Mouse (Mus musculus) stomach, postnatal 0 days (tissue): ENCODE data around the gene Gm17720. TPM values are rescaled to one million over a fixed set of nuclear protein-coding genes. Genes with fewer than 3 reads are reported as not detected.

ENCODE experiments used
- ATAC-seq: fragments of 200-750 bp; cut with Nextera tagmentation; 2 replicates; pipeline ENCODE4 v1.8.0; 2017; ENCODE audit not compliant: low FRiP score, low TSS enrichment
- DNase-seq: peaks from one replicate; pipeline ENCODE4 v3.0.0-alpha.2; 2016; ENCODE audit warnings: low spot score
- H3K27ac ChIP-seq: fragments of 300-500 bp; sonication (generic); replicated peaks from 2 replicates; pipeline ENCODE4 v1.5.1; 2014; ENCODE audit warnings: mild to moderate bottlenecking, control low read depth
- H3K27me3 ChIP-seq: fragments of 300-500 bp; sonication (generic); 2 replicates; pipeline ENCODE4 v1.6.1; 2014; ENCODE audit warnings: low read length; ENCODE audit not compliant: control insufficient read depth, insufficient read depth
- H3K36me3 ChIP-seq: fragments of 300-500 bp; sonication (generic); 2 replicates; pipeline ENCODE4 v1.6.1; 2014; ENCODE audit warnings: low read length, mixed read lengths; ENCODE audit not compliant: control insufficient read depth, insufficient read depth
- H3K4me1 ChIP-seq: fragments of 300-500 bp; sonication (generic); replicated peaks from 2 replicates; pipeline ENCODE4 v1.6.1; 2014; ENCODE audit warnings: antibody characterized with exemption; ENCODE audit not compliant: control insufficient read depth, insufficient read depth
- H3K4me2 ChIP-seq: fragments of 300-500 bp; sonication (generic); replicated peaks from 2 replicates; pipeline ENCODE4 v1.6.1; 2014; ENCODE audit warnings: low read depth, mild to moderate bottlenecking, control low read depth, moderate library complexity
- H3K4me3 ChIP-seq: fragments of 300-500 bp; sonication (generic); 2 replicates; pipeline ENCODE4 v1.5.1; 2014; ENCODE audit warnings: low read depth, low read length, control low read depth
- H3K9ac ChIP-seq: fragments of 300-500 bp; sonication (generic); 2 replicates; pipeline ENCODE4 v1.6.1; 2014; ENCODE audit warnings: mild to moderate bottlenecking, low read length, control low read depth, mixed read lengths
- H3K9me3 ChIP-seq: fragments of 300-500 bp; sonication (generic); 2 replicates; pipeline ENCODE4 v1.6.1; 2016; ENCODE audit warnings: low read length; ENCODE audit not compliant: control insufficient read depth
- CTCF ChIP-seq: IDR thresholded peaks from 2 replicates; pipeline ENCODE4 v1.5.1; 2016; ENCODE audit warnings: antibody characterized with exemption, low read depth, mild to moderate bottlenecking, moderate library complexity
- EP300 ChIP-seq: optimal IDR thresholded peaks from 2 replicates; pipeline ENCODE3; 2016; ENCODE audit warnings: antibody characterized with exemption
- WGBS: fragments of 180-500 bp; shearing (Covaris S2); extraction: QIAGEN DNeasy Blood & Tissue Kit; methylation state at CpG from one replicate; pipeline ENCODE4 v1.1.7; 2014; 5-methylcytosine and 5-hydroxymethylcytosine counted together
- polyA plus RNA-seq: library from polyadenylated mRNA; unstranded; fragments of >200 nt; fragmentation: Nextera tagmentation; extraction: Ambion mirVana; gene quantifications from 2 replicates; pipeline ENCODE4 v1.2.1, GENCODE M21; 2015

Gm17720 gene
- not detected in 2 replicates for polyA plus RNA-seq

DNA sequence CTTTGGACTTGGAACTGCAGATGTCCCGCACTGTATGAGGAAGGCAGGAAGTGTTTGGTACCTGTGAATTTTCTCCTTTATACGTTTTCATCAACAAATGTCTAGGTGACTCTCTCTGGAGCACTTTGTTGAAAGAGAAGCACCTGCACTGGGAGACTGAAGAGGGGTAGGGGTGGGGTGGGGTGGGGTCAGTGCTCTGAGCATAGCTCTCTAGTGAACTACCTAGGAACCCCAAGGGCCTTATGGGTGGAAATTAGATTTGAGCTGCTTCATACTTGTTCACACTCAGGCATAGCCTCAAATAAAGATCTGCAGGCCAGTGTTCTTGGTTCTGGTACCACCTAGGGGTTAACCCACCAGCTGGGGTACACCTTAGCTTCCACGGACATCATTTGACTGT is at the start of gene Gm17720:
Gene Gm17720 (minus strand): TSS at position 101 of the 400 bp plus-strand sequence.
- no peak within 1 kb of the TSS for H3K27ac ChIP-seq
- H3K9ac ChIP-seq = no peak within 1 kb of the TSS
- no peaks in the 10 kb centered on the region for H3K27me3 ChIP-seq
- TF ChIP-seq CTCF (no peak), EP300 (no peak)
- H3K36me3 ChIP-seq = no peaks in the 10 kb centered on the region
- H3K9me3 ChIP-seq = no peaks in the 10 kb centered on the region
- H3K4me1 ChIP-seq = no peaks in the 10 kb centered on the region
- no peak for DNase-seq
- ATAC-seq = no peak
- no peak within 1 kb of the TSS for H3K4me2 ChIP-seq
- WGBS = 77% methylated on average over 3 of the region's 3 CpGs
- H3K4me3 ChIP-seq = no peak within 1 kb of the TSS

- H3K36me3 ChIP-seq = no peaks in the 10 kb centered on the region
- H3K9me3 ChIP-seq = no peaks in the 10 kb centered on the region
- DNase-seq (peak; percentile 50), ATAC-seq (no peak; the same call in 1 of the 2 replicates)
- no peak overlapping the region for H3K4me3 ChIP-seq
- no peak overlapping the region for H3K9ac ChIP-seq
- no peak overlapping the region for H3K27ac ChIP-seq
- TF ChIP-seq CTCF = peak; percentile 88
- no peak for TF ChIP-seq EP300
- H3K4me1 ChIP-seq = no peaks in the 10 kb centered on the region
- 1% methylated on average over 4 of the region's 4 CpGs for WGBS
- no peaks in the 10 kb centered on the region for H3K27me3 ChIP-seq
- no peak overlapping the region for H3K4me2 ChIP-seq
These were observed 43.0 kb upstream of the Gm17720 start for GRCm38 (mm10) chr8:110145538-110145937.

DNA sequence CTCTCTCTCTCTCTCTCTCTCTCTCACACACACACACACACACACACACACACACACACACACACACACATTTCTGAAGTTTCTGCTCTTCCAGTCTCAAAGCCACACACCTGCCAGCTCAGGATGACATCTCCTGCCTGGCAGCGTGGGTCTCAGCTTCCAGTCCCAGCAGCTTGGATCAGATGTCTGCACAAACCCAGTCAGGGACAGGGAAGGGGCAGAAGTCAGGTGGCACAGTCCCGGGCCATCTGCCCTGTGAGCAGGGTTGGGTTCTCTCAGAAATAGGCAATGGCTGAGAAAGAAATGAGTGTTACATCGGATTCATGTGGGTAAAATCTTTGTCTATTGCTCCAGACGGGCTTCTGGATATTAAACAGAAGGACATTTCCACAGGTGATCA is 38.2 kb upstream of the Gm17720 start:
- Histone ChIP-seq H3K36me3 (no peaks in the 10 kb centered on the region), H3K9ac (no peak overlapping the region), H3K4me3 (no peak overlapping the region), H3K27me3 (no peaks in the 10 kb centered on the region), H3K4me1 (no peaks in the 10 kb centered on the region), H3K9me3 (no peaks in the 10 kb centered on the region), H3K4me2 (no peak overlapping the region), H3K27ac (no peak overlapping the region)
- no peak for TF ChIP-seq CTCF
- no peak for TF ChIP-seq EP300
- no peak for DNase-seq
- ATAC-seq = no peak
- 68% methylated on average over 4 of the region's 4 CpGs for WGBS

DNA sequence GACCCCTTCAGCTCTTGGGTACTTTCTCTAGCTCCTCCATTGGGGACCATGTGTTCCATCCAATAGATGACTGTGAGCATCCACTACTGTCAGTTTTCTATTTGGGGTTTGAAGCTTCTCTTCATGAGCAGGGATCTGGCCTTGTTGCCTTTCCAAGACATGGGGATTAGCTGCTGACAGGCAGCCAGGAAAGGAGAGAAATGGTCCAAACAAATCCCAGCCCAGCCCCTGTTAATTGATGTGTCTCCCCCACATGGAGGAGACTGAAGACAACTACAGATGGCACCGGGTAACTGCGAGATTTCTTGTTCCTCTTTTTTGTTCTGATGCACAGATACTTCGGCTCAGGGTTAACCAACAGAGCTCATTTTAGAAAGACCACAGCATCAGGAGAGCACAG is 37.6 kb upstream of the Gm17720 start:
- no peaks in the 10 kb centered on the region for H3K9me3 ChIP-seq
- no peaks in the 10 kb centered on the region for H3K36me3 ChIP-seq
- H3K27ac ChIP-seq = no peak overlapping the region
- H3K4me2 ChIP-seq = no peak overlapping the region
- H3K9ac ChIP-seq = no peak overlapping the region
- TF ChIP-seq CTCF (no peak), EP300 (no peak)
- no peaks in the 10 kb centered on the region for H3K4me1 ChIP-seq
- no peak overlapping the region for H3K4me3 ChIP-seq
- DNase-seq (no peak), ATAC-seq (no peak)
- WGBS = 49% methylated on average over 3 of the region's 3 CpGs
- no peaks in the 10 kb centered on the region for H3K27me3 ChIP-seq

DNA sequence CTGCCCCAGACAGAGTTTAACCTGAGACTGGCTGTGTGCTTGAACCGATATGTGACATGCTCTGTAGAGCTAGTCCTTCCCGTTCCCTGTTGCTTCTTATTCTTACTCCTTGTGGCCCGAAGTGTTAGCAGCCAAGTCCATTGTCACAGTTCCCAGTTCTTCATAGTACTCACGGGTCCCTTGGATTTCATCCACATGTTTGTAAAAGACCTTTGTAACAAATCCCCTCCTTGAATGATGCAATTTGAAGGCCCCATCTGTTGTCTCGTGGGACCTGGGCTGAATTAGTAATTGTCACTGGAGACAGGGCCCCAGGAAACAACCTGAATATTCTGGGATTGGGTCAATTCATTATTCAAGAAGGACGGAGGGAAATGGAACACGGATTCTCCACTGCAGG is 33.0 kb upstream of the Gm17720 start:
- DNase-seq (no peak), ATAC-seq (no peak)
- no peak overlapping the region for H3K27ac ChIP-seq
- no peak overlapping the region for H3K4me2 ChIP-seq
- H3K4me1 ChIP-seq = no peaks in the 10 kb centered on the region
- no peak overlapping the region for H3K9ac ChIP-seq
- H3K9me3 ChIP-seq = no peaks in the 10 kb centered on the region
- no peaks in the 10 kb centered on the region for H3K36me3 ChIP-seq
- H3K27me3 ChIP-seq = no peaks in the 10 kb centered on the region
- no peak for TF ChIP-seq EP300
- no peak for TF ChIP-seq CTCF
- WGBS = 64% methylated on average over 7 of the region's 7 CpGs
- H3K4me3 ChIP-seq = no peak overlapping the region

- H3K27me3 ChIP-seq = no peaks in the 10 kb centered on the region
- TF ChIP-seq CTCF = no peak
- no peak for TF ChIP-seq EP300
- no peak overlapping the region for H3K4me2 ChIP-seq
- no peaks in the 10 kb centered on the region for H3K36me3 ChIP-seq
- DNase-seq (no peak), ATAC-seq (no peak)
- H3K4me3 ChIP-seq = no peak overlapping the region
- no peaks in the 10 kb centered on the region for H3K9me3 ChIP-seq
- no peaks in the 10 kb centered on the region for H3K4me1 ChIP-seq
- H3K9ac ChIP-seq = no peak overlapping the region
- H3K27ac ChIP-seq = no peak overlapping the region
- WGBS = 88% methylated on average over 8 of the region's 8 CpGs
These were observed 31.7 kb upstream of the Gm17720 start for GRCm38 (mm10) chr8:110134236-110134635.
